Mouse (Mus musculus) brain, embryonic 14.5 days (tissue): Measurements from ENCODE around the gene Col5a3. TPM values are rescaled to one million over a fixed set of nuclear protein-coding genes. Genes with fewer than 3 reads are reported as not detected.
"Not testable (repeated sequence)": the region's sequence is repeated elsewhere in the genome, so short reads cannot be mapped to it uniquely, and the experiment has no call there.

Source experiments
- DNase-seq: peaks from one replicate; pipeline ENCODE4 v3.0.0-alpha.2; 2011; ENCODE audit warnings: low read depth
- CTCF ChIP-seq: fragments of 200-500 bp; IDR thresholded peaks from 2 replicates; pipeline ENCODE4 v1.5.1; 2012; ENCODE audit warnings: inconsistent platforms, mild to moderate bottlenecking, moderate library complexity, borderline replicate concordance; ENCODE audit not compliant: insufficient read depth, insufficient read length; ENCODE audit errors: extremely low read depth
- POLR2A ChIP-seq: fragments of 200-500 bp; IDR thresholded peaks from 2 replicates; pipeline ENCODE4 v1.6.1; 2012; ENCODE audit warnings: mild to moderate bottlenecking, inconsistent platforms, borderline replicate concordance; ENCODE audit not compliant: poor library complexity, insufficient read depth, insufficient read length, severe bottlenecking; ENCODE audit errors: extremely low read depth
- polyA plus RNA-seq: library from polyadenylated mRNA; depleted of rRNA; stranded (reverse); fragments of >200 nt; gene quantifications from 2 replicates; pipeline ENCODE4 v1.2.3, GENCODE M21; 2012; rRNA removed

The Col5a3 gene
- polyA plus RNA-seq = 0.85 and 1.2 TPM in 2 replicates

DNA sequence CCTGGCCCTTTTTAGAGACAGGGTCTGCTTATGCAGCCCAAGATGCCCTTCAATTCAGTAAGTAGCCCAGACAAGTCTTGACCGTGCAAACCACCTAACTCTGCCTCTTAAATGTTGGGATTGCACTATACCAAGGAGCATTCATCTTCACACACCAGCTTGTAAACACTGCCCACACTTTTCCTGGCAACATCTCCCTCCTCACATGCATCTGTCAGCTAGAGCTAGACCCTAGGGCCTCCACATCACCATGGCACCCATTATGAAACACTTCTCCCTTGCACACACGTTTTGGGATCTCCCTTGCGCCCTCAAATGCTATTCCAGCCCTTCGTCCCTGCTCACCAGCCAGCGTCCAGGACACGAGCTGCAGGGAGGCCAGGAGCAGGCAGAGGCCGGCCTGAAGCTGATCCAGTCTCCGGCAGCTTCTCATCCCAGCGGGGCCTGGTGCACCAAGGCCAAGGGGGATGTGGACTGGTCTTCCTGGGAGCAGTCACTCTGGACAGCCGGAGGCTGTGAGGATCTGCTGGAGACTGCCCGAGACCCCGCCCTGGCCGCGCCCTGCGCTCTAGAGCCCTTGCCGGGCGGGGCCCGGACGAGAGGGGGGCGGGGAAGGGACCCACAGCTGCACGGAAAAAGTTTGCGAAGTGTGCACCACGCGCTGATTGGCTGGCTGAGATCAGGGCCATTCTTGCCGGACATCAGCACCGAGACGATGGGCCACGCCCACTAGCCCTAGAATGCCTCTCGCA is at the start of gene Col5a3:
Gene Col5a3 (minus strand): TSS at position 547 of the 752 bp plus-strand sequence.
- DNase-seq = peak; percentile 23
- TF ChIP-seq POLR2A = no peak
- no peak for TF ChIP-seq CTCF

DNA sequence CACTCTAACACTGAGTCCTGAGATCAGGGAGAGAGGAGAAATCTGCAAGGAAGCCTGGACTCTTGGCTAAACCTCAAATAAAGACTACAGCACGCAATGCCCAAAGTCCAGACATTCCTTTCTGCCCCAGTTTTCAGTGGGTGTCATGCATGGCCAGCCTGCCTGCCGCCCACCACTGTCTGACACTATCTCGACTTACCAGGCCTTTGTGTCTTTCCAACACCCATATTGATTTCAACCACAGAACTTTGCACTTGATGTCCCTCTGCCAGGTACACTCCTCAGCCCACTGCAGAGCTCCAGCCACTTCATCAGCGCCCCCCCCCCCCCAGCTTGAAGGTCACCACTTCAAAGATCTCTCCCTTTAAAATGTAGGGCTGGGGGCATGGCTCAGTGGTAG is 47.4 kb upstream of the Col5a3 start:
- TF ChIP-seq CTCF = no peak
- TF ChIP-seq POLR2A = no peak

DNA sequence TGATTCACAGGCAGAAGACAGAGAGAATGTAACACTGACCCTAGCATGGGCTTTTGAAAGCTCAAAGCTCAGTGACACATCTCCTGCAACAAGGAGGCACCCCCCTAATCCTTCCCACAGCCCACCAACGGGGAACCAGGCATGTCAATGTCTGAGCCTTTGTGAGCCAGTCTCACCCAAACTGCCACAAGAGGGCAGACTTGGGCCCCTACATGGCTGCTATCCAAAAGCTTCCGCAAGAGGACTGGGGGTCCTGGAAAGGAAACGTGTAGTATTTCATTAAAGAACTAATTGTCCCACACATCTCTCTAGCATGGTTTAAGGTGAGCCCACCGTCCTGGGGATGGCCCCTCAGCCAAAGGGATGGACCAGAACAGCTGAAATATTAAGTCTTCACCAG is 47.0 kb upstream of the Col5a3 start:
- TF ChIP-seq CTCF = peak; percentile 69
- no peak for TF ChIP-seq POLR2A
- DNase-seq = peak; percentile 66

More for the DNA sequence above, 47.4 kb upstream of the Col5a3 start:
- DNase-seq = no peak

DNA sequence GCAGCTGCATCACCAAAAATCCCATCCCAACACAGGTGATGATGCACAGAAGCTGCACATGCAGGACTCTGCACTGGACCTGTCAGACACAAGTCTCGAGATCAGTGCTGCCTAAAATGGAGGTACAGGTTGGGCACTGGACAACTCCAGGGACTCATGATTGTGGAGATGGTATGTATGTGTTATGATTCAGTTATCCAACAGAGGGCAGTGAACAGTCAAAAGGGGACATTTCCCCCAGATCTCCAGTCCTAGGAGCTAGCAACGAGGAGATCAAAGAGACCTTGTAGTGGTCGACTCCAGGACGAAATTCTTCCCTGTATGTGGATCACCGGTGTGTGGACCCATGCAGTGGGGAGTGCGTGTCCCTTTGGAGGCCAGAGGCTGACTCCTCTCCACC is 45.1 kb upstream of the Col5a3 start:
- TF ChIP-seq CTCF = 0 out of 2 replicates have a peak, but pooled peaks have one; percentile 2
- no peak for TF ChIP-seq POLR2A
- no peak for DNase-seq

DNA sequence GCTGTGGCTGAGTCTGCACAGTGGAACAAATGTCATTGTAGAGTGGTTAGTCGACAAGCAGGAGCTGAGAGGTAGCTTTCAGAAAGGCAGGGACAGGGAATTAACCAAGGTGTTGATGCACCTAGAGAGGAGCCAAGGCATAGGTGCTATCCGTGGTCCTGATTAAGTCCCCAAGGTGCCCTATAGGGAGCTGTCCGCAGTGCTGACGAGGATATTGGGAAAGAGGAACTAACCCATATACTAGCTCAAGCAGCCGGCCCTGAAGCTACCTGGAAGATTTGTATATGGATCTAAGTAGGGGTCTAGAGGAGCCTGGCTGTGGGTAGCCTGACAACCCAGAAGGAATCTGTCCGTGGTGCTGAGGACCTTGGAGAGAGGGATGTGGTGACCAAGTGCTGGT is 42.3 kb upstream of the Col5a3 start:
- DNase-seq = peak; percentile 22
- TF ChIP-seq CTCF (no peak), POLR2A (no peak)

DNA sequence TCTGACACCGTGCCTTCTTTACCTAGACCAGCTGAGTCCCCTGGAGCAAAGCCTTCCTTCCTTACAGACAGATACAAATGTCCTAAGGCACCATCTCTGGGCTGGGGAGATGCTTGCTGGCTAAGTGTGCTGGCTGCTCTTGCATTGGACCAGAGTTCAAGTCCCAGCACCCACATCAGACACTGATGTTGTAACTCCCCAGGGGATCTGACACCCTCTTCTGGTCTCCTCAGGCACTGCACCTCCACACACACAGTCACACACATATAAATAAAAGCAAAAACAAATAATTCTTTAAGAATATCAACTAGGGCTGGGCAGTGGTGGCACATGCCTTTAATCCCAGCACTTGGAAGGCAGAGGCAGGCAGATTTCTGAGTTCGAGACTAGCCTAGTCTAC is 35.3 kb upstream of the Col5a3 start:
- TF ChIP-seq POLR2A (no peak), CTCF (no peak)
- no peak for DNase-seq

DNA sequence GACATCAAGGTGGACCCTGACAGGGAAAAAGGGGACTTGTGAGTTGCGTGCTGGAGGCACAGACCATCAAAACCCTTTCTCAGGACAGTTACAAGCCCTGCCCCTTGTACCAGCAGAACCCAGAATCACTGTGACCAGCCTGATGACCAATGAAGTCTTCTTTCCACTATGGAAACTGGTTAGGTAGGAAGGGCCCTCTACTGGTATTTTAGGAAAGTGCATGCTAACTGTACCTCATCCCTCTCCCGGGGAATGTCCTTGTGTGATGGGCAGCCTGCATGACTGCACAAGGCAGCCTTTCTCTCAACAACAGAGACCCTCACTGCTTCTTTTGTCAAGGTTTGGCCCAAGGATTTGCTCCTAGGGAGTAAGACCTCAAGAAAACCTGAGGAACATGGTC is 27.8 kb upstream of the Col5a3 start:
- peak; percentile 47; the same call in 1 of the 2 replicates for TF ChIP-seq CTCF
- TF ChIP-seq POLR2A = no peak
- DNase-seq = peak; percentile 24

DNA sequence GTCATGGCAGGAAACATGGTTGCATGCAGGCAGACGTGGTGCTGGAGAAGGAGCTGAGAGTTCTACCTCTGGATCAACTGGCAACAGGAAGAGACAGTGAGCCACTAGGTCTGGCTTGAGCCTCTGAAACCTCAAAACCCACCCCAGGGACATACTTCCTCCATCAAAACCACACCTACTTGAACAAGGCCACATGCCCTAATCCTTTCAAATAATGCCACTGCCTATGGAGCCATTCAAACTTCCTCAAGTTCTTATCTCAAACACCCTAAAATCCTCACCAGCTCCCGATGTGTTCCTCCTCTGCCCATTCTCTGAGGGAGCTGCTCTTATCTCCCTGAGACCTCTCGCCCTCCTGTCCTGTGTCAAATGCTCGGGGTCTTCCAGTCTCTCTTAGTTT is 27.3 kb upstream of the Col5a3 start:
- no peak for DNase-seq
- TF ChIP-seq CTCF = no peak
- no peak for TF ChIP-seq POLR2A

DNA sequence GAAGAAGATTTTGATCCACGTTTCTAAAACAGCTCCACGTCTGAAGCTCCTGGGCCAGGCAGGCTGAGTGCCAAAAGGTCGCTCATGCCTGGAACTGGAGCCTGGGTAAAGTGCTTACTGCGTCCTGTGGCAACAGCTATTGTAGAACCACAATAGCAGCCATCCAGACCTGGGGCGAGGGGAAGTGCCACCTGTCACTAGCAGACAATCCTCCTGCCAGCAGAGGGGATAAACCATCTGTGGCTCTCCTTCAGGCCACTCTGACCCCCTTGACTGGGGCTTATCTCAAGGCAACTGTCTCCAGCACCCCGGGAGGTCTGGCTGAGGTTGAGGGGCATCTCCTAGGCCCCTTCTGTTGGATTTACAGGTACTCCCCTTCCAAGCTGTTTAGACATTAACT is 24.1 kb upstream of the Col5a3 start:
- DNase-seq = no peak

DNA sequence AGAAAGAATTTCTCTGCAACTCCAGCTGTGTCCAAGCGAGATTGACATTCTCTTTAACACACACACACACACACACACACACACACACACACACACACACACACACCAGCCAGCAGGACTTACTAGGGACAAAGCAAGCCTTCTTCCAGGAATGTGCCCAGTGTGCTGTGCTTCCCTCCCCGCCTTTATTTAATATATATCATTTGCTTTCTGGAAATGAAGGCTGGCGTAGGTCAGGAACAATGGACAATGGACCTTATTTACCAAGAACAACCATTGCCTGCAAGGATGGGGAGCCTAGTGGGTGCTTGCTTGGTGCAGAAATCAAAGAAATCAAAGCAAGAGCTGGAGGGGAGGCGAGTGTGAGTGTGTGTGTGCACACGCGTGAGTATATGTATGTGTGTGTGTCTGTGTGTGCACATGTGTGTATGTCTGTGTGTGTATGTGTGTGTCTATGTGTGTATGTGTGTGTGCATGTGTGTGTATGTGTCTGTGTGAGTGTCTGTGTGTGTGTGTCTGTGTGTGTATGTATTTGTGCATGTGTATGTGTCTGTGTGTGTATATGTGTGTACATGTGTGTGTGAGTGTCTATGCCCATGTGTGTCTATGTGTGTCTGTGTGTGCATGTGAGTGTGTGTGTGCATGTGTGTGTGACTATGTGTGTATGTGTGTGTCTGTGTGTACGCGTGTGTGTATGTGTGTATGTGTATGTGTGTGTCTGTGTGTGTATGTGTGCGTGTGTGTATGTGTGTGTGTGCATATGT is 22.5 kb upstream of the Col5a3 start:
- TF ChIP-seq POLR2A (no peak), CTCF (no peak)
- no peak for DNase-seq

More for the DNA sequence above, 24.1 kb upstream of the Col5a3 start:
- TF ChIP-seq POLR2A = no peak
- TF ChIP-seq CTCF = no peak

DNA sequence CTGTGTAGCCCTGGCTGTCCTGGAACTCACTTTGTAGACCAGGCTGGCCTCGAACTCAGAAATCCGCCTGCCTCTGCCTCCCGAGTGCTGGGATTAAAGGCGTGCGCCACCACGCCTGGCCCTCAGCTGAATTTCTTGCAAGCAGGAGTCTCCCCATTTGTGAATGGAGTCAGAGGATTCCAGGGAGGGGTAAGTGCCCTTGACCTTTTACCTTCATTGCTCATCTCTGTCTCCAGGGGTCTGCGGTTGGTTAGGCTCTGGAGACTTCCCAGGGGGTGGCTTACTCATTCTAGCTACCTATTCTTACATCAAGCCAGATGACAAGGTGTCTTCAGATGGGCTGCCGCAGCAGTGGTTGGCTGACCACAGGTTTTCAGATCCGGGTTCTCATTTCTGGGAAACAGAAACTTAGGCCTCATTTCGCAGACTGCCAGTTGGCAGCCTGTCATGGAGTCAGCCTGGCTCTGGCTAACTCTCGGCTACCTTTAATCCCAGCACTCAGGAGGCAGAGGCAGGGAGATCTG is 20.6 kb upstream of the Col5a3 start:
- not testable (repeated sequence) for DNase-seq
